Mouse (Mus musculus): Measurements from ENCODE around the gene Prss32. TPM values are rescaled to one million over a fixed set of nuclear protein-coding genes. Genes with fewer than 3 reads are reported as not detected.

Gene Prss32
- polyA plus RNA-seq, 1 experiment from 2014 or later: not detected

DNA sequence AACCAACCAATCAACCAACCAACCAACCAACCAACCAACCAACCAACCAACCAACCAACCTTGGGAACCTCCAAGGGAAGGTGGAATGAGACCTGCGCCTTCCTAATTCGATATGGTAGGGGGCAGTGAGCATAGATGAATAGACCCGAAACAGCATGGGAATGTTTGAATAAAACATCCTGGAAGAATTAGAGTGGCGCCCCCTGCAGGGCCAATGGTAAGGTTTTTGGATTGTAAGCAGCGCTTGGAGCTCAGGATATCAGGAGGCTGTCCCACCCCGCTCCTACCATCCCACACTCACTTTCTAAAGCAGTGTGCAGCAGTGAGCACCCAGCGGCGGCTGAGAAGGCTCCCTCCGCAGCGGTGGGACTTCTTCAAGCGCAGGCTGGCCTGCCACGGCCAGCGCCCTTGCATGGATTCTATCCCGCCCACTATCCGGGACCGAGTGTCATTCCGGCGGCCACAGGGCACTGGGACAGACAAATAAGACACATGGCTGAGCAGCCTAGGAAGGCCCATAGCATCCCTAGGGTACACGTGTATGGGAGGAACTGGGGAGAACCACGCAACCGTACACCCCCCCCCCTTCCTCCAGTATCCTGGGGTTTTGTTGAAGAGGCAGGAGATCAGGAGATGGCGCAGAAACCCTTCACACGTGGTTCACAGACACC lies 379 bp upstream of the Prss32 start:
- H3K4me2 ChIP-seq (ENCODE audit: low read depth, low read length): no peak overlapping the region; the same call in 1 of the 2 replicates
- H3K9ac ChIP-seq (replicated peaks; ENCODE audit: low read length): no peak overlapping the region
- no peak for DNase-seq (ENCODE audit: low spot score)
- ATAC-seq (replicated peaks; ENCODE audit: insufficient number of reproducible peaks, low FRiP score, low TSS enrichment, low read depth): 0 out of 2 replicates have a peak, but pooled peaks have one; percentile 25
- WGBS: 33% methylated on average over 23 of the region's 23 CpGs
- H3K4me1 ChIP-seq (ENCODE audit: control insufficient read depth, insufficient read depth, low read length): no peaks in the 10 kb centered on the region
- no peaks in the 10 kb centered on the region for H3K36me3 ChIP-seq (replicated peaks; ENCODE audit: control insufficient read depth, insufficient read depth, low read depth, low read length)
- H3K9me3 ChIP-seq (replicated peaks; ENCODE audit: control insufficient read depth, low read length): no peaks in the 10 kb centered on the region
- peaks cover 2% of the 10 kb centered on the region; the same call in 1 of the 2 replicates for H3K27me3 ChIP-seq (ENCODE audit: control insufficient read depth, insufficient read depth, low read length)
- H3K4me3 ChIP-seq (ENCODE audit: low read depth, low read length): 0 out of 2 replicates have a peak overlapping the region, but pooled peaks have one; percentile 6
- no peak overlapping the region for H3K27ac ChIP-seq (replicated peaks; ENCODE audit: low read depth, low read length)

- H3K9me3 ChIP-seq (replicated peaks; ENCODE audit: control insufficient read depth, low read length): no peaks in the 10 kb centered on the region
- no peak overlapping the region for H3K9ac ChIP-seq (replicated peaks; ENCODE audit: low read length)
- no peak overlapping the region for H3K4me3 ChIP-seq (ENCODE audit: low read depth, low read length)
- ATAC-seq (replicated peaks; ENCODE audit: insufficient number of reproducible peaks, low FRiP score, low TSS enrichment, low read depth) (no peak), DNase-seq (ENCODE audit: low spot score) (no peak)
- H3K4me2 ChIP-seq (ENCODE audit: low read depth, low read length): no peak overlapping the region
- H3K27me3 ChIP-seq (ENCODE audit: control insufficient read depth, insufficient read depth, low read length): no peaks in the 10 kb centered on the region
- no peaks in the 10 kb centered on the region; the same call in 1 of the 2 replicates for H3K4me1 ChIP-seq (ENCODE audit: control insufficient read depth, insufficient read depth, low read length)
- H3K36me3 ChIP-seq (replicated peaks; ENCODE audit: control insufficient read depth, insufficient read depth, low read depth, low read length): no peaks in the 10 kb centered on the region
- WGBS: 50% methylated on average over 2 of the region's 2 CpGs
- H3K27ac ChIP-seq (replicated peaks; ENCODE audit: low read depth, low read length): no peak overlapping the region
Observed at GRCm38 (mm10) chr17:23850028-23850427, 6.4 kb downstream of the Prss32 start.

GRCm38 (mm10) chr17:23850853-23851749 lies 7.4 kb downstream of the Prss32 start:
- DNase-seq (ENCODE audit: low spot score): peak; percentile 82
- Histone ChIP-seq H3K9ac (replicated peaks; ENCODE audit: low read length) (no peak overlapping the region), H3K36me3 (replicated peaks; ENCODE audit: control insufficient read depth, insufficient read depth, low read depth, low read length) (no peaks in the 10 kb centered on the region), H3K27ac (replicated peaks; ENCODE audit: low read depth, low read length) (no peak overlapping the region), H3K4me3 (ENCODE audit: low read depth, low read length) (no peak overlapping the region), H3K4me1 (ENCODE audit: control insufficient read depth, insufficient read depth, low read length) (no peaks in the 10 kb centered on the region; the same call in 1 of the 2 replicates), H3K4me2 (ENCODE audit: low read depth, low read length) (no peak overlapping the region), H3K9me3 (replicated peaks; ENCODE audit: control insufficient read depth, low read length) (no peaks in the 10 kb centered on the region), H3K27me3 (ENCODE audit: control insufficient read depth, insufficient read depth, low read length) (no peaks in the 10 kb centered on the region)
- ATAC-seq (replicated peaks; ENCODE audit: insufficient number of reproducible peaks, low FRiP score, low TSS enrichment, low read depth): no peak
- WGBS: 59% methylated on average over 18 of the region's 19 CpGs

GRCm38 (mm10) chr17:23853292-23853691 lies 9.6 kb downstream of the Prss32 start:
- Histone ChIP-seq H3K4me3 (ENCODE audit: low read depth, low read length) (no peak overlapping the region), H3K9ac (replicated peaks; ENCODE audit: low read length) (no peak overlapping the region), H3K4me2 (ENCODE audit: low read depth, low read length) (no peak overlapping the region), H3K27ac (replicated peaks; ENCODE audit: low read depth, low read length) (no peak overlapping the region), H3K4me1 (ENCODE audit: control insufficient read depth, insufficient read depth, low read length) (no peaks in the 10 kb centered on the region; the same call in 1 of the 2 replicates), H3K27me3 (ENCODE audit: control insufficient read depth, insufficient read depth, low read length) (no peaks in the 10 kb centered on the region), H3K36me3 (replicated peaks; ENCODE audit: control insufficient read depth, insufficient read depth, low read depth, low read length) (no peaks in the 10 kb centered on the region), H3K9me3 (replicated peaks; ENCODE audit: control insufficient read depth, low read length) (no peaks in the 10 kb centered on the region)
- peak; percentile 60 for DNase-seq (ENCODE audit: low spot score)
- 30% methylated on average over 5 of the region's 5 CpGs for WGBS
- no peak for ATAC-seq (replicated peaks; ENCODE audit: insufficient number of reproducible peaks, low FRiP score, low TSS enrichment, low read depth)

DNA sequence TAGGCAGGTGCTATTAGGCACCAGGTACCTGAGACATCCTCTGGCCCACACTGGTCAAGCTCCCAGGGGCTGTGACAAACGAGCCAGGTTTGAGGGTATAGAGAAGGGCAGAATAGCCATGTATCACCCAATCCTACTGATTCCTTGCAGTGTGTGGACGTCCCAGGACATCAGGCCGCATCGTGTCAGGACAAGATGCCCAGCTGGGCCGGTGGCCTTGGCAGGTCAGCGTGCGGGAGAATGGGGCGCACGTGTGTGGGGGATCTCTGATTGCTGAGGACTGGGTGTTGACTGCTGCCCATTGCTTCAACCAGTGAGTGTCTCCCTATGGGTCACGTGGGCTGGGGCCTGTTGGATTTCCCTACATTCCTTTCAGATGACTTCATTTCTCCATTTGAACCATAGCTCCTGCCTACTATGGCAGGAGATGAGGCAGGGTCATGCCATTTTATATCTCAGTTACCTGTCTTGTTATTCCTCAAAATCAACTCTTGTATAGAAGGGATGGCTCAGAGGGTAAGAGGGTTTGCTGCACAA lies 10.6 kb downstream of the Prss32 start:
- Histone ChIP-seq H3K36me3 (replicated peaks; ENCODE audit: control insufficient read depth, insufficient read depth, low read depth, low read length) (no peaks in the 10 kb centered on the region), H3K9me3 (replicated peaks; ENCODE audit: control insufficient read depth, low read length) (no peaks in the 10 kb centered on the region), H3K4me1 (ENCODE audit: control insufficient read depth, insufficient read depth, low read length) (no peaks in the 10 kb centered on the region; the same call in 1 of the 2 replicates), H3K27ac (replicated peaks; ENCODE audit: low read depth, low read length) (no peak overlapping the region), H3K9ac (replicated peaks; ENCODE audit: low read length) (no peak overlapping the region), H3K27me3 (ENCODE audit: control insufficient read depth, insufficient read depth, low read length) (no peaks in the 10 kb centered on the region), H3K4me3 (ENCODE audit: low read depth, low read length) (no peak overlapping the region), H3K4me2 (ENCODE audit: low read depth, low read length) (no peak overlapping the region)
- ATAC-seq (replicated peaks; ENCODE audit: insufficient number of reproducible peaks, low FRiP score, low TSS enrichment, low read depth) (no peak), DNase-seq (ENCODE audit: low spot score) (no peak)
- 85% methylated on average over 10 of the region's 10 CpGs for WGBS

DNA sequence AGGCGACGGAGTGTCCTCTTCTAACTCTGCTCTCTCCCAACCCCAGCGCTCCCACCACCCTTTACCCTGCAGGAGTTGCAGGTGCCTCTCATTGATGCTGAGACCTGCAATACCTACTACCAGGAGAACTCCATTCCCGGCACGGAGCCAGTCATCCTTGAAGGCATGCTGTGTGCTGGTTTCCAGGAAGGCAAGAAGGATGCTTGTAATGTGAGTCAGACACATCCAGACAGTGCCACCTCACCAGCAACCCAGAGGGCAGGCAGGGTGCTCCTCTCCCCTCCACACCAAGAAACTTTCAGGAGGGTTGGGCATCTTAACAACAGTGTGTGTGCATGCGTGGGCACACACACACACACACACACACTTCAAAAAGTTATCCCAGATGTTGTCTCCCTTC lies 13.5 kb downstream of the Prss32 start:
- DNase-seq (ENCODE audit: low spot score) (no peak), ATAC-seq (replicated peaks; ENCODE audit: insufficient number of reproducible peaks, low FRiP score, low TSS enrichment, low read depth) (no peak)
- 80% methylated on average over 6 of the region's 6 CpGs for WGBS
- Histone ChIP-seq H3K27ac (replicated peaks; ENCODE audit: low read depth, low read length) (no peak overlapping the region), H3K36me3 (replicated peaks; ENCODE audit: control insufficient read depth, insufficient read depth, low read depth, low read length) (no peaks in the 10 kb centered on the region), H3K27me3 (ENCODE audit: control insufficient read depth, insufficient read depth, low read length) (no peaks in the 10 kb centered on the region), H3K9ac (replicated peaks; ENCODE audit: low read length) (no peak overlapping the region), H3K4me1 (ENCODE audit: control insufficient read depth, insufficient read depth, low read length) (no peaks in the 10 kb centered on the region; the same call in 1 of the 2 replicates), H3K9me3 (replicated peaks; ENCODE audit: control insufficient read depth, low read length) (no peaks in the 10 kb centered on the region), H3K4me3 (ENCODE audit: low read depth, low read length) (no peak overlapping the region), H3K4me2 (ENCODE audit: low read depth, low read length) (no peak overlapping the region)

GRCm38 (mm10) chr17:23857913-23858312 lies 14.3 kb downstream of the Prss32 start:
- 67% methylated on average over 2 of the region's 2 CpGs for WGBS
- no peak overlapping the region for H3K4me2 ChIP-seq (ENCODE audit: low read depth, low read length)

More at GRCm38 (mm10) chr17:23857913-23858312, 14.3 kb downstream of the Prss32 start:
- no peaks in the 10 kb centered on the region for H3K27me3 ChIP-seq (ENCODE audit: control insufficient read depth, insufficient read depth, low read length)
- H3K9me3 ChIP-seq (replicated peaks; ENCODE audit: control insufficient read depth, low read length): no peaks in the 10 kb centered on the region
- H3K36me3 ChIP-seq (replicated peaks; ENCODE audit: control insufficient read depth, insufficient read depth, low read depth, low read length): no peaks in the 10 kb centered on the region
- no peak overlapping the region for H3K9ac ChIP-seq (replicated peaks; ENCODE audit: low read length)
- DNase-seq (ENCODE audit: low spot score) (no peak), ATAC-seq (replicated peaks; ENCODE audit: insufficient number of reproducible peaks, low FRiP score, low TSS enrichment, low read depth) (no peak)
- H3K4me3 ChIP-seq (ENCODE audit: low read depth, low read length): no peak overlapping the region
- no peaks in the 10 kb centered on the region; the same call in 1 of the 2 replicates for H3K4me1 ChIP-seq (ENCODE audit: control insufficient read depth, insufficient read depth, low read length)
- no peak overlapping the region for H3K27ac ChIP-seq (replicated peaks; ENCODE audit: low read depth, low read length)
